Mouse (Mus musculus) kidney, adult 2 months (tissue): Measurements from ENCODE around the gene Josd1. TPM values are rescaled to one million over a fixed set of nuclear protein-coding genes. Genes with fewer than 3 reads are reported as not detected.
A peak's percentile ranks its signal among the peaks of the same experiment; 100 is the strongest.

Source experiments
- DNase-seq: peaks from one replicate; pipeline ENCODE4 v3.0.0; 2021
- H3K27ac ChIP-seq: fragments of 200-500 bp; 2 replicates; pipeline ENCODE4 v1.5.1; 2012; ENCODE audit warnings: low read depth, low read length, control low read depth, inconsistent platforms; ENCODE audit not compliant: insufficient read depth
- H3K27me3 ChIP-seq: fragments of 200-500 bp; replicated peaks from 2 replicates; pipeline ENCODE4 v1.6.1; 2012; ENCODE audit warnings: mild to moderate bottlenecking, moderate library complexity, low read length, inconsistent platforms; ENCODE audit not compliant: control insufficient read depth, insufficient read depth
- H3K36me3 ChIP-seq: fragments of 200-500 bp; 2 replicates; pipeline ENCODE4 v1.6.1; 2012; ENCODE audit warnings: mild to moderate bottlenecking, moderate library complexity, low read length, inconsistent platforms; ENCODE audit not compliant: control insufficient read depth, insufficient read depth
- H3K4me1 ChIP-seq: fragments of 200-500 bp; 2 replicates; pipeline ENCODE4 v1.6.1; 2011; ENCODE audit warnings: low read length; ENCODE audit not compliant: control insufficient read depth, insufficient read depth
- H3K4me3 ChIP-seq: fragments of 200-500 bp; 2 replicates; pipeline ENCODE4 v1.5.1; 2011; ENCODE audit warnings: mild to moderate bottlenecking, low read depth, low read length, control low read depth; ENCODE audit not compliant: insufficient read depth
- CTCF ChIP-seq: fragments of 200-500 bp; conservative IDR thresholded peaks from 2 replicates; pipeline ENCODE4 v1.5.1; 2011; ENCODE audit warnings: low read depth, mild to moderate bottlenecking, control low read depth, low read length, moderate library complexity, mixed read lengths; ENCODE audit not compliant: insufficient read depth, insufficient read length
- POLR2A ChIP-seq: fragments of 200-500 bp; IDR thresholded peaks from one replicate; pipeline ENCODE4 v1.6.1; 2011; ENCODE audit warnings: low read depth, low read length, control low read depth
- WGBS: fragments of 180-500 bp; shearing (Covaris S2); methylation state at CpG from one replicate; pipeline ENCODE4 v1.1.7; 2018; 5-methylcytosine and 5-hydroxymethylcytosine counted together
- polyA plus RNA-seq: library from polyadenylated mRNA; depleted of rRNA; stranded (reverse); fragments of >200 nt; gene quantifications from 2 replicates; pipeline ENCODE4 v1.2.3, GENCODE M21; 2012

Josd1 gene
- polyA plus RNA-seq, 1 experiment = 19.5 TPM

DNA sequence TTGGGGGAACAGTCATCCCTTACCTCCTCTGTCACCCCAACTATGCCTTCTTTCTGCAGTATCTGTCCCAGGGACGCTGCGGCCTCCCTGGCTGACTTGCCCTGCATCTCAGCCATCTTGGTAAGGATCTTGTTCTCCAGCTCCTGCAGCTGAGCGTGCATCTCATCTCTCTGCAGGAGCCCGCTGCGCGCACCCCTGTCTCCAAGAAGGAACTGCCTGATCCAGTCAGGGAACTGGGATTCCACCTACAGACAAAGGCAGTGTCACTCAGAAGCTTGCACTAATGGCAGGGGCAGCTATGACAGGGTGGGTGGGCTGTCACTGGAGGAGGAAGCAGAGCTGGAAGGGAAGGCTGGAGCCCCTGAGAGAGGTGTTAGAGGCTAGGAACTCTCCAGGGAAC lies 40.1 kb upstream of the Josd1 start:
- Histone ChIP-seq H3K27ac (no peak overlapping the region), H3K27me3 (no peaks in the 10 kb centered on the region), H3K4me1 (no peaks in the 10 kb centered on the region), H3K36me3 (no peaks in the 10 kb centered on the region), H3K4me3 (no peak overlapping the region)
- no peak for TF ChIP-seq POLR2A
- TF ChIP-seq CTCF = no peak
- DNase-seq = no peak
- WGBS = 95% methylated on average over 6 of the region's 6 CpGs

DNA sequence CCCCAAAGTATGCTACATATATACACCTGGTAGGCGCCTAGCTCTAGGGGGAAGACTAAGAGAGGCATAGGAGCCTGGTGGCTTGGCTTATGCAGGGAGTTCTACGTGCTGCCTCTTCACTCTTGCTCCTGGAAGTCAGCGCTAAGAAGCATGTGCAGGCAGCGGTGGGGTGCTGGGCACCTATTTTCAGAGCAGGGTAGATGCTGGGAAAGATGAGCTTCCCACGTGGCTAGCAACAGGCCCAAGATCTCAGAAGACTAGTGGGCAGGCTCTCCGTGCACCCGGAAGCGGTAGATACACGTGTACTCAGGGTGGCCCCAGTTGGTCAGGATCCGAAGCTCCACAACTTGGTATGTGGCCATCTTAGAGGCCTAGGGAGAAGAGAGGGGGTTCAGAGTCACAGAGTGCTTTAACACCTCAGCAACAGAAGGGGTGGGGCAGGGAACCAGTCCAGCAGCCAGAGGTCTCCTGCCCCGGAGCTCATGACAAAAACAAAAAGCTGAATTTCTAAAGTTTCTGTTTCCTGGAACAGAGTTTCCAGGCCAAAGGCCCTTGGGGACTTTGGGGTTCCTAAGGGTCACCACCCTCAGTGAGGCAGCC lies 37.6 kb upstream of the Josd1 start:
- no peaks in the 10 kb centered on the region for H3K4me1 ChIP-seq
- no peak overlapping the region for H3K4me3 ChIP-seq
- TF ChIP-seq POLR2A (no peak), CTCF (no peak)
- no peak for DNase-seq
- H3K27ac ChIP-seq = no peak overlapping the region
- H3K27me3 ChIP-seq = no peaks in the 10 kb centered on the region
- 84% methylated on average over 11 of the region's 11 CpGs for WGBS
- no peaks in the 10 kb centered on the region for H3K36me3 ChIP-seq

GRCm38 (mm10) chr15:79723439-79723838 lies 35.7 kb upstream of the Josd1 start:
- WGBS = 40% methylated on average over 1 of the region's 1 CpGs
- H3K4me3 ChIP-seq = no peak overlapping the region
- no peaks in the 10 kb centered on the region for H3K4me1 ChIP-seq
- no peaks in the 10 kb centered on the region; the same call in 1 of the 2 replicates for H3K36me3 ChIP-seq
- peak; percentile 70 for DNase-seq
- no peaks in the 10 kb centered on the region for H3K27me3 ChIP-seq
- H3K27ac ChIP-seq = no peak overlapping the region
- peak; percentile 87 for TF ChIP-seq CTCF
- TF ChIP-seq POLR2A = no peak

DNA sequence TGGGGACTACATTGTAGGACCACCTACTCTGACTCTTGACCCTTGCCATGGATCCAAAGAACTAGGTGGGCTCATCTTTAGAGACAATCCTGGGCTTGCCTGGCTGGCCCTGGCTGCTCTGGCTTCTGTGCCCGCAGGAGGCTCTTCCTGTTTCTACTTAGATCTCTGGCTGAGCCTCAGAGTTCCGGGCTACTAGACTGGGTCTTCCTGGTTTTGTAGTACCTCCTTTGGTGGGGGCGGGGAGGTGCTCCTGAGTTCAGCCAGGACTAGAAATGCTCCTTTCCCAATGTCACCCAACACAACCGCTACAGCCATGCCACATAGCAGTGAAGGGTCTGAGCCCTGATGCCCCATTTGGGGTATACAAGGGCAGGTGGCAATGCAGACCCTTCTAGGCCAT lies 33.1 kb upstream of the Josd1 start:
- WGBS = 65% methylated on average over 4 of the region's 4 CpGs
- Histone ChIP-seq H3K4me1 (no peaks in the 10 kb centered on the region), H3K27ac (no peak overlapping the region), H3K27me3 (no peaks in the 10 kb centered on the region), H3K4me3 (no peak overlapping the region), H3K36me3 (no peaks in the 10 kb centered on the region; the same call in 1 of the 2 replicates)
- no peak for DNase-seq
- TF ChIP-seq POLR2A (no peak), CTCF (no peak)

DNA sequence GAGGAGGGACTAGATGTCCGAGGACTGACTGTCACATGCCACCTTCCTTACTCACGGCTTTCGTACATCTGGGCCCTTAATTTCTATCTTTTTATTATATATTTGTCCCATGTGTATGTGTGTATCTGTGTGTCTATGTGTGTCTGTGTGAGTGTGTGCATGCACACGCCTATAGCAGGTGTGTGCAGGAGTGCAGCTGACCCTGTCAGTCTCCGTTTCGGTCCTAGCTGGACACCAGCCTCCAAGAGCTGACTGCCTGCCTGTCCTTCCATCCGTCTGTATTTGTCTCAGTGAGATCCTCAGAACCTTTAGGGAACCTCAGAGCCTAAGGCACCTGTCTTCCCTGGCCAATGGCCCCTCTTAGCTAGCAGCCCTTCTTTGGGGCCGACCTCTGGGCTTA lies 32.5 kb upstream of the Josd1 start:
- 90% methylated on average over 8 of the region's 8 CpGs for WGBS

DNA sequence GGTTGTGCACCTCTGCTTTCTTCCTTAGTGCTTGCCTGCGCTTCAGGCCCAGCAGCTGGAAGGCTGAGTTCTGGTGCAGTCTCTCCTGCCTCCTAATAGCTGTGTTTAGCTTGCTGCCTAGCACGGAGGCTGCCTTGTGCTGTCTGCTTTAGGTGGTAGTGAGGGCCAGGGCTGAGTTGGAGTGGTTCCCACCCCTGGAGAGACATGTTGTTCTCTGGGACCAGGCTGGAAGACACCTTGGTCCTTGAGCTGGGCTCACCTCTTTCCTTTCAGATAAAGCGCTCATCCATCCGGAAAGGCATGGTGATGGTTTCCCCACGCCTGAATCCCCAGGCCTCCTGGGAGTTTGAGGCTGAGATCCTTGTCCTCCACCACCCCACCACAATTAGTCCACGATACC lies 29.0 kb upstream of the Josd1 start:
- TF ChIP-seq POLR2A (no peak), CTCF (no peak)
- 92% methylated on average over 6 of the region's 6 CpGs for WGBS
- Histone ChIP-seq H3K27me3 (no peaks in the 10 kb centered on the region), H3K27ac (no peak overlapping the region), H3K36me3 (no peaks in the 10 kb centered on the region; the same call in 1 of the 2 replicates), H3K4me1 (no peaks in the 10 kb centered on the region), H3K4me3 (no peak overlapping the region)
- DNase-seq = no peak

More for the DNA sequence above, 32.5 kb upstream of the Josd1 start:
- DNase-seq = no peak
- H3K27me3 ChIP-seq = no peaks in the 10 kb centered on the region
- H3K27ac ChIP-seq = no peak overlapping the region
- H3K4me1 ChIP-seq = no peaks in the 10 kb centered on the region
- no peak overlapping the region for H3K4me3 ChIP-seq
- no peaks in the 10 kb centered on the region; the same call in 1 of the 2 replicates for H3K36me3 ChIP-seq
- no peak for TF ChIP-seq POLR2A
- TF ChIP-seq CTCF = no peak

- 94% methylated on average over 7 of the region's 7 CpGs for whole genome bisulfite sequencing
- DNase-seq = no peak
- H3K36me3 ChIP-seq = no peaks in the 10 kb centered on the region; the same call in 1 of the 2 replicates
- no peak overlapping the region for H3K4me3 ChIP-seq
- H3K27ac ChIP-seq = no peak overlapping the region
- TF ChIP-seq CTCF (no peak), POLR2A (no peak)
- no peaks in the 10 kb centered on the region for H3K4me1 ChIP-seq
- H3K27me3 ChIP-seq = no peaks in the 10 kb centered on the region
These were observed 27.9 kb upstream of the Josd1 start for GRCm38 (mm10) chr15:79715646-79716045.

DNA sequence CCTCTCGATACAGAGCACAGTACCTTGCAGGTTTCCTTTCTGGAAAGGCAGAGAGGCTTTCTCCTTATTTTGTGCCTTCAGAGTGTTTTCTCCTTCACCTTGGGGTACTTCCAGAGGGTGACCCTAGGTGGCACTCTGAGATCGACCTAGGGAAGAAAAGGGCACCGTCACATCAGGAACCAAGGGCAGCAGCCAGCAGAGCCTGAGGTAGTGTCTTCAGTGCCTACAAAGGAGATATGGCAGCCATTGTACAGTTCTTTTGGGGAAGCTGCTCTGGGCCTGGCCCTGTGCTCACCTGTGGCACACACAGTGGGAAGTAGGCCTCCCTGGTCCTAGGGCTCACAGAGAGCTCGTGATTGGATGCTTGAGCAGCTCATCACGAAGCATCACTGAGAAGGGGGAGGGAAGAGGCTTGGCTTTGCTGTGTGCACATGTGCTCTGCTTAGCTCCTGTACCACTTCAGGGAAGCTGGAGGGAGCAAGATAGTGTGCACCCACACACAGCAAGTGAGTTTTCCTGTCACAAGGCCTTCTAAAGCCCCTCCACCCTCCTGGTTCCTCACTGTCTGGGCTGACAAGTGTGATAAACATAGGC lies 20.6 kb upstream of the Josd1 start:
- Histone ChIP-seq H3K27me3 (no peaks in the 10 kb centered on the region), H3K27ac (no peak overlapping the region), H3K36me3 (no peaks in the 10 kb centered on the region), H3K4me1 (no peaks in the 10 kb centered on the region), H3K4me3 (no peak overlapping the region)
- 86% methylated on average over 5 of the region's 5 CpGs for WGBS
- no peak for DNase-seq
- TF ChIP-seq POLR2A = no peak
- 0 out of 2 replicates have a peak, but pooled peaks have one; percentile 1 for TF ChIP-seq CTCF
